Comparison of ENCODE assay signal across 8 mouse cellular contexts in genomic region chr10:95894856-95895386, GRCm38 (mm10). TPM values are rescaled to one million over a fixed set of nuclear protein-coding genes. Genes with fewer than 3 reads are reported as not detected.
DNase-seq lines count a peak whose midpoint lies in the region; ATAC-seq and TF ChIP-seq lines count a peak whose summit lies in the region.

No protein-coding gene starts in this region.

- no peak for TF ChIP-seq CTCF in G1E (IDR thresholded peaks at IDR 0.05; ENCODE audit: low read depth, low read length)
- TF ChIP-seq CTCF in liver, postnatal 0 days (IDR thresholded peaks at IDR 0.05; ENCODE audit: low read depth), result peak; percentile 83
- TF ChIP-seq CTCF in thymus, adult 2 months (IDR thresholded peaks at IDR 0.05; ENCODE audit: borderline replicate concordance, control insufficient read depth, extremely low read depth, insufficient read depth, low read length, poor library complexity), result no peak

- no peak overlapping the region; the same call in 1 of the 2 replicates for H3K27ac ChIP-seq in forebrain, embryonic 15.5 days (replicated peaks)
- H3K27ac ChIP-seq in liver, postnatal 0 days (ENCODE audit: low read depth), result no peak overlapping the region
- no peak overlapping the region for H3K27ac ChIP-seq in neural tube, embryonic 12.5 days
- no peak overlapping the region for H3K27ac ChIP-seq in thymus, adult 2 months (ENCODE audit: control insufficient read depth, insufficient read depth, low read length)

- 0 out of 2 replicates have a peak, but pooled peaks have one; percentile 31 for ATAC-seq in G1E (ENCODE audit: extremely low read depth, insufficient number of reproducible peaks, low FRiP score, poor library complexity, severe bottlenecking)
- ATAC-seq in cerebellum, adult (ENCODE audit: insufficient number of reproducible peaks, low FRiP score, low TSS enrichment), result peak; percentile 83
- peak; percentile 88 for ATAC-seq in forebrain, embryonic 15.5 days (replicated peaks)
- peak; percentile 72 for ATAC-seq in liver, postnatal 0 days
- no peak for ATAC-seq in neural tube, embryonic 12.5 days (ENCODE audit: low FRiP score, low read depth)

- H3K4me1 ChIP-seq in G1E (ENCODE audit: insufficient read depth, low read depth, low read length), result 0 out of 2 replicates have a peak, but pooled peaks cover 6% of the 10 kb centered on the region
- peaks cover 6% of the 10 kb centered on the region for H3K4me1 ChIP-seq in forebrain, embryonic 15.5 days
- H3K4me1 ChIP-seq in liver, postnatal 0 days (ENCODE audit: insufficient read depth), result 0 out of 2 replicates have a peak, but pooled peaks cover 2% of the 10 kb centered on the region
- H3K4me1 ChIP-seq in neural tube, embryonic 12.5 days, result no peaks in the 10 kb centered on the region
- H3K4me1 ChIP-seq in thymus, adult 2 months (replicated peaks; ENCODE audit: control insufficient read depth, insufficient read depth, low read length), result 0 out of 2 replicates have a peak, but pooled peaks cover 5% of the 10 kb centered on the region

- TF ChIP-seq POLR2A in thymus, adult 2 months (IDR thresholded peaks at IDR 0.05; ENCODE audit: control insufficient read depth, extremely low read depth, insufficient read depth, low read length, poor library complexity), result no peak

- H3K36me3 ChIP-seq in G1E (replicated peaks), result no peaks in the 10 kb centered on the region
- no peaks in the 10 kb centered on the region for H3K36me3 ChIP-seq in forebrain, embryonic 15.5 days
- no peaks in the 10 kb centered on the region for H3K36me3 ChIP-seq in liver, postnatal 0 days (replicated peaks; ENCODE audit: insufficient read depth, low read length)
- no peaks in the 10 kb centered on the region for H3K36me3 ChIP-seq in neural tube, embryonic 12.5 days
- no peaks in the 10 kb centered on the region for H3K36me3 ChIP-seq in thymus, adult 2 months (ENCODE audit: control insufficient read depth, insufficient read depth, low read length)

- H3K4me3 ChIP-seq in G1E (ENCODE audit: low read depth, low read length), result no peak overlapping the region
- H3K4me3 ChIP-seq in forebrain, embryonic 15.5 days, result peak overlapping the region; percentile 32
- peak overlapping the region; percentile 33 for H3K4me3 ChIP-seq in liver, postnatal 0 days (ENCODE audit: low read depth, low read length)
- H3K4me3 ChIP-seq in neural tube, embryonic 12.5 days, result 0 out of 2 replicates have a peak overlapping the region, but pooled peaks have one; percentile 7
- no peak overlapping the region for H3K4me3 ChIP-seq in thymus, adult 2 months (ENCODE audit: control insufficient read depth, insufficient read depth, low read length)

- H3K4me2 ChIP-seq in forebrain, embryonic 15.5 days (replicated peaks), result peak overlapping the region; percentile 53
- peak overlapping the region; percentile 71 for H3K4me2 ChIP-seq in liver, postnatal 0 days (ENCODE audit: low read depth, low read length)
- H3K4me2 ChIP-seq in neural tube, embryonic 12.5 days (replicated peaks), result peak overlapping the region; percentile 54

- 40% methylated on average over 10 of the region's 10 CpGs for WGBS in forebrain, embryonic 15.5 days
- WGBS in liver, postnatal 0 days (ENCODE audit: insufficient replicate concordance), result 42% methylated on average over 10 of the region's 10 CpGs
- WGBS in neural tube, embryonic 12.5 days, result 46% methylated on average over 10 of the region's 10 CpGs
- WGBS in thymus, adult 2 months, result 42% methylated on average over 10 of the region's 10 CpGs

- H3K27me3 ChIP-seq in G1E (ENCODE audit: insufficient read depth, low read length), result peaks cover 10% of the 10 kb centered on the region; the same call in 1 of the 2 replicates
- H3K27me3 ChIP-seq in forebrain, embryonic 15.5 days, result no peaks in the 10 kb centered on the region
- no peaks in the 10 kb centered on the region for H3K27me3 ChIP-seq in liver, postnatal 0 days (ENCODE audit: insufficient read depth, low read length)
- no peaks in the 10 kb centered on the region for H3K27me3 ChIP-seq in neural tube, embryonic 12.5 days (replicated peaks)
- H3K27me3 ChIP-seq in thymus, adult 2 months (ENCODE audit: control insufficient read depth, insufficient read depth, low read length), result no peaks in the 10 kb centered on the region; the same call in 1 of the 2 replicates

- no peaks in the 10 kb centered on the region for H3K9me3 ChIP-seq in G1E (replicated peaks)
- no peaks in the 10 kb centered on the region for H3K9me3 ChIP-seq in forebrain, embryonic 15.5 days
- H3K9me3 ChIP-seq in liver, postnatal 0 days (ENCODE audit: low read length), result no peaks in the 10 kb centered on the region
- no peaks in the 10 kb centered on the region for H3K9me3 ChIP-seq in neural tube, embryonic 12.5 days

- H3K9ac ChIP-seq in forebrain, embryonic 15.5 days (replicated peaks), result peak overlapping the region; percentile 43
- no peak overlapping the region for H3K9ac ChIP-seq in liver, postnatal 0 days (replicated peaks)
- no peak overlapping the region for H3K9ac ChIP-seq in neural tube, embryonic 12.5 days

- no peak for DNase-seq in G1E (ENCODE audit: low spot score)
- peak; percentile 72 for DNase-seq in heart, postnatal 4 days
- peak; percentile 67 to 82 for DNase-seq in layer of hippocampus, adult 18-20 months (ENCODE audit: low spot score in 2 of 2)
- DNase-seq in liver, postnatal 0 days, result peak; percentile 53
- DNase-seq in thymus, adult 2 months, result peak; percentile 51

- TF ChIP-seq EP300 in liver, postnatal 0 days (IDR thresholded peaks at IDR 0.05; ENCODE audit: low read depth), result no peak

RNA-seq across cellular contexts. Expression of gene Eea1, which starts 45.5 kb away (rescaled TPM):
- total RNA-seq in G1E (2014; fragmentation: Nextera tagmentation) (31.6 and 34.8 TPM in 2 replicates), G1E (2017) (29.6 and 36.7 TPM in 2 replicates)
- 4.6 and 4.9 TPM in 2 replicates for polyA plus RNA-seq in G1E (2012)
- 17.3 and 18.2 TPM in 2 replicates for polyA plus RNA-seq in forebrain, embryonic 15.5 days (2015; fragmentation: Nextera tagmentation; extraction: Ambion mirVana)
- total RNA-seq in heart, postnatal 4 days (2021), result 10 to 100 TPM; 35.5 to 39.9 TPM
- total RNA-seq in layer of hippocampus, adult 18-20 months (2021), result 10 to 100 TPM; 37.3 to 37.5 TPM
- 9.9 and 10.3 TPM in 2 replicates for polyA plus RNA-seq in liver, postnatal 0 days (2015; fragmentation: Nextera tagmentation; extraction: Ambion mirVana)
- polyA plus RNA-seq in neural tube, embryonic 12.5 days (2016; fragmentation: Nextera tagmentation; extraction: Ambion mirVana), result 15.9 and 16.8 TPM in 2 replicates
- polyA plus RNA-seq in thymus, adult 2 months (2012; rRNA removed), result 1.5 TPM in 2 replicates

RNA-seq across cellular contexts. Expression of gene Gm33543, which starts 52.2 kb away (rescaled TPM):
- total RNA-seq in G1E (2014; fragmentation: Nextera tagmentation) (not detected in 2 replicates), G1E (2017) (0.16 and 0.17 TPM in 2 replicates)
- not detected in 2 replicates for polyA plus RNA-seq in G1E (2012)
- not detected in 2 replicates for polyA plus RNA-seq in forebrain, embryonic 15.5 days (2015; fragmentation: Nextera tagmentation; extraction: Ambion mirVana)
- under 1 TPM; 0.19 to 0.61 TPM for total RNA-seq in heart, postnatal 4 days (2021)
- under 1 TPM; 0.23 to 0.45 TPM for total RNA-seq in layer of hippocampus, adult 18-20 months (2021)
- 1.2 and 1.4 TPM in 2 replicates for polyA plus RNA-seq in liver, postnatal 0 days (2015; fragmentation: Nextera tagmentation; extraction: Ambion mirVana)
- polyA plus RNA-seq in neural tube, embryonic 12.5 days (2016; fragmentation: Nextera tagmentation; extraction: Ambion mirVana), result not detected in 2 replicates
- polyA plus RNA-seq in thymus, adult 2 months (2012; rRNA removed), result 0.11 and 0.30 TPM in 2 replicates

Comparison
In these comparisons a context has a peak if more than half of its experiments do, and no peak if none do; other contexts are left out.
1. H3K4me3 ChIP-seq: peak in forebrain, embryonic 15.5 days (single experiment), liver, postnatal 0 days (single experiment) and neural tube, embryonic 12.5 days (single experiment); none in G1E (single experiment) and thymus, adult 2 months (single experiment).
2. Peak in every context shown above with its lines, with median percentiles within 50 percentile points of each other: H3K4me2 ChIP-seq.